Mouse (Mus musculus) embryonic fibroblast, embryonic 13.5 days (primary cell): ENCODE results near the gene Sde2. TPM values are rescaled to one million over a fixed set of nuclear protein-coding genes. Genes with fewer than 3 reads are reported as not detected.
"Not testable (repeated sequence)": the region's sequence is repeated elsewhere in the genome, so short reads cannot be mapped to it uniquely, and the experiment has no call there.

Experiments
- H3K27ac ChIP-seq: 2 replicates; pipeline ENCODE4 v1.5.1; 2012; ENCODE audit warnings: low read length, control low read depth, inconsistent platforms; ENCODE audit not compliant: insufficient read depth
- H3K4me1 ChIP-seq: 2 replicates; pipeline ENCODE4 v1.6.1; 2011; ENCODE audit warnings: low read length; ENCODE audit not compliant: control insufficient read depth, insufficient read depth
- H3K4me3 ChIP-seq: 2 replicates; pipeline ENCODE4 v1.5.1; 2011; ENCODE audit warnings: mild to moderate bottlenecking, control low read depth, low read length; ENCODE audit not compliant: insufficient read depth
- CTCF ChIP-seq: IDR thresholded peaks from 2 replicates; pipeline ENCODE4 v1.5.1; 2011; ENCODE audit warnings: mild to moderate bottlenecking, control low read depth, low read length, moderate library complexity, borderline replicate concordance; ENCODE audit not compliant: insufficient read depth
- POLR2A ChIP-seq: IDR thresholded peaks from 2 replicates; pipeline ENCODE4 v1.6.1; 2011; ENCODE audit warnings: low read depth, mild to moderate bottlenecking, control low read depth, low read length, moderate library complexity
- polyA plus RNA-seq: library from polyadenylated mRNA; stranded (reverse); fragments of >200 nt; gene quantifications from 2 replicates; pipeline ENCODE4 v1.2.4, GENCODE M21; 2011; ENCODE audit warnings: low read depth; ENCODE audit not compliant: missing spikeins, insufficient read length

Gene Sde2
- polyA plus RNA-seq, 1 experiment: 28.0 TPM

DNA sequence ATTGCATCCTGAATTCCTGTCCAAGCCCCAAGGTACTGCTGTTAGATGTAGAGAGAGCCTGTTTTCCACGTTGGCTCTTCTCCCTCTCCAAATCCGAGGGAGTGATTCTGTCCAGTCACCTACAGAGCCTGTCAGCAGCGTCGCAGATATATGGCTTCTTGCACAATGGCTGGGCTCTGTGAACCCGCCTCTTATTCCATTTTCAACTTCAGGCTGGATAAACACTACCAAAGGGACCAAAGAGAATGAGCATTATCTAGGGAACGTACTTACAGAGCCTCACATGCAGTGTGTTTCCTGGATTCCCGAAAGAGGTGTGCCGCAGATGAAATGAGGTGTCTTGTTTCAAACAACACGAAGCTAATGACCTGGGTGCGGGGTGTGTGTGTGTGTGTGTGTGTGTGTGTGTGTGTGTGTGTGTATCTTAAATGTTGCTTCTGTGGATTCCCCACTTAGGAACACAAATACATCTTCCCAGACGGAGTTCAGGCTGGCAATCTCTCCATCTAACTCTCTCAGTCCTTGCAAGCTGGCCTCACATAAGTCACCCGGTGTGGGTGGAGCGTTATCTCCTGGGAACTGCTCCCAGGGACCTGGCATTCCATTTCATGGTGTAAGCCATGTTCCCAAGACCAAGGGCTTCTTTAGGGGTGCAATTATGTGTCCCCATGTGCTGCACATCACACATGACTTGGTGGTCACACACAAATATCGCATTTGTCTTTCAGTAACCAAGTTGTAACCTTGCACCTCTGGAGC is 20.2 kb upstream of the Sde2 start:
- Histone ChIP-seq H3K4me3 (no peak overlapping the region), H3K4me1 (no peaks in the 10 kb centered on the region), H3K27ac (no peak overlapping the region)
- TF ChIP-seq POLR2A: no peak
- no peak for TF ChIP-seq CTCF

GRCm38 (mm10) chr1:180835273-180836015 is 15.5 kb upstream of the Sde2 start:
- TF ChIP-seq CTCF: no peak
- no peak for TF ChIP-seq POLR2A
- Histone ChIP-seq H3K4me1 (peaks cover 2% of the 10 kb centered on the region; the same call in 1 of the 2 replicates), H3K4me3 (no peak overlapping the region)

DNA sequence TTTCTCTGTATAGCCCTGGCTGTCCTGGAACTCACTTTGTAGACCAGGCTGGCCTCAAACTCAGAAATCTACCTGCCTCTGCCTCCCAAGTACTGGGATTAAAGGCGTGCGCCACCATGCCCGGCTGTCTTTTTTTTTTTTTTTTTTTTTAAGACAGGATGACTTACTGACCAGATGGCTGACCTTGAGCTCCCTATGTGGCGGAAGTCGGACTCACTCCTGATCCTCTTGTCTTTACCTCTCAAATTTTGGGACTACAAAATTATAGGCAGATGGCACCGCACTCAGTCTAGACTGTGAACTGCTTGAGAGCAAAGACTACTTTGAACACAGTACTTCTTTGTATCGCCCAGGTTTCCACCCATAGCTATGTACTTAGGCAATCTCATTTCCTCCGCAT is 14.5 kb upstream of the Sde2 start:
- H3K4me1 ChIP-seq, H3K27ac ChIP-seq, H3K4me3 ChIP-seq: not testable (repeated sequence)

More at GRCm38 (mm10) chr1:180835273-180836015, 15.5 kb upstream of the Sde2 start:
- no peak overlapping the region for H3K27ac ChIP-seq

DNA sequence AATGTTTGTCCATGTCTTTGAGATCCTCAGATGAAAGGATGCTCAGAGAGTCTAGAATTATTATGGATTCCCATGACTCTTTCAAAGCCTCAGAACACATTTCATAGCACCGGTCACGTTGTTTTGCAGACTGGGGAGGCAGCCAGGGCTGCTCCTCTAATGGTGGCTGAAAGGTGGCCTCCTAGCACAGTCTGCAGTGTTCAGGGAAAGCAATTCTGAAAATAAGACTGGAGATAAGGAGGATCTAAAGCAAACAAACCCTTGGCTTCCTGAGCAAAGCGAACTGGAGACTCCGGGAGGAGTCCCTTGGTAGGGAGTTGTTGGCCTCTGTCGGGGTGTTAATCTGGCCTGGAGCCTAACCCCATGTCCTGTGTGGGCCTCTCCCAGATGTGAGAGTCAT is 13.7 kb upstream of the Sde2 start:
- H3K4me3 ChIP-seq: no peak overlapping the region
- peak overlapping the region; percentile 69; the same call in 1 of the 2 replicates for H3K27ac ChIP-seq
- peaks cover 2% of the 10 kb centered on the region; the same call in 1 of the 2 replicates for H3K4me1 ChIP-seq
- TF ChIP-seq CTCF: no peak
- no peak for TF ChIP-seq POLR2A

- H3K27ac ChIP-seq: peak overlapping the region; percentile 69
Observed at GRCm38 (mm10) chr1:180838014-180838413, 12.9 kb upstream of the Sde2 start.

DNA sequence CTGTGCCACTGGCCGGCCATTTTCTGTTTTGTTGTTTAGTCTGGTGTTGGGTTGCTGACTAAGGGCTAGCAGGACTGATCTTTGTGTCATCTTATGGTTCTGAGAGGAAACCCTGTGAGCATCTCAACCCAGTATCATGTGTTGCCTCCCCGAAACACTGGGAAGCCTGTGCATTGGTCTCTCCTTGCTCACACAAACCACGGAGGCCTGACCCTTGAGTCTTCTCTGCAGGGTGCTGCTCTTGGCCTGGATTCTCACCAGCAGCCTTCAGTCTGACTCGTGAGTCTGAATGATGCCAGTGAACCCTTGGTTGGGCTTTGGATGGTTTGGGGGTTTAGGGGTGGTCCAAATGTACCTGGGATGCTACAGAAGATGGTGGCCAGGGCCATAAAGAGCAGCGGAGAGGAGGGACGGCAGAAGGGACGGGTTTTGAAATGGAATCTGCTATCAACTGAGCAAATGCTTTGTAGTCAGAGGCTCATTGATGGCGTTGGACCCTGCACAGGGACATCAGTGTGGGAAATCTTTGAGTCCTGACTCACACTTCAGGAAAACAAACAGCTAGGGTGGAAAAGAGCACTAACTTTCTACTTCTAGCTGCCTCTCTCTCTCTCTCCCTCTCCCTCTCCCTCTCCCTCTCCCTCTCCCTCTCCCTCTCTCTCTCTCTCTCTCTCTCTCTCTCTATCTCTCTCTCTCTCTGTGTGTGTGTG is 11.6 kb upstream of the Sde2 start:
- Histone ChIP-seq H3K4me1 (peaks cover 2% of the 10 kb centered on the region; the same call in 1 of the 2 replicates), H3K4me3 (no peak overlapping the region), H3K27ac (peak overlapping the region; percentile 63)
- TF ChIP-seq POLR2A (no peak), CTCF (no peak)

More at GRCm38 (mm10) chr1:180838014-180838413, 12.9 kb upstream of the Sde2 start:
- Histone ChIP-seq H3K4me1 (peaks cover 2% of the 10 kb centered on the region; the same call in 1 of the 2 replicates), H3K4me3 (no peak overlapping the region)
- TF ChIP-seq POLR2A (peak; percentile 64), CTCF (no peak)

DNA sequence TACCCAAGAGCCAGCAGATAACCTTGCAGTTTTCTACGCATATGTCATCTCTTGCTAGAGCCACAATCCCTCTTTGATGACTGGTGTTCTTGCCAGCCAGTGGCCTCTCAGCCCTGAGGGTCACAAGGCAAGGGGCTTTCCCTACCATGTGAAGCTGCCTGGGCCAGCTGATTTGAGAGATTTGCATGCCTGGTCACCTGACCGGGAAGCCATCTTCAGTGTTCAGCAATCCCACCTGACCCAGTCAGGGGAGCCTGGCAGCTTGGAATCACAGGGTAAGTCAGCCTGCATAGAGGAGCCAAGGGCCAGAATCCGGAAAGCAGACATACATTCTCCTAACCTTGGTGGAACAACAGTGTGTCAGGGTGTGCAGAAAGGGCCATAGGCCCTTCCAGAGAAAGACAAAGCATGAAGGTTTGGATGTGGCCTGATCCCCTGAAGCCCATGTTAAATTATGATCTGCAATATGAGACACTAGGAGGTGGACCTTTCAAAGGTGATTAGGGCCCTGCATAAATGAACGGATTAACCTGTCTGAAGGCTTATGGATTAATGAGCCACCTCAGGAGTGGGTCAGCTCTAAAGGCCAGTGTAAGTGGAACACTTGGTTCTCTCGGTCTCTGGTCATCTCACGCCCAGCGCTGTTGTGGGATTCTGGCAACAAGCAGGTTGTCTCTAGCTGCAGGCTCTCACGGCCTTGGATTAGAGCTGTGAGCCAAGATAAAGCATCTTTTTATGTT is 9.2 kb upstream of the Sde2 start:
- TF ChIP-seq CTCF (no peak), POLR2A (no peak)

GRCm38 (mm10) chr1:180848114-180848510 is 2.8 kb upstream of the Sde2 start:
- H3K4me3 ChIP-seq: no peak overlapping the region; the same call in 1 of the 2 replicates

More for the DNA sequence above, 9.2 kb upstream of the Sde2 start:
- H3K4me3 ChIP-seq: no peak overlapping the region
- H3K4me1 ChIP-seq: peaks cover 2% of the 10 kb centered on the region; the same call in 1 of the 2 replicates
- H3K27ac ChIP-seq: no peak overlapping the region

More at GRCm38 (mm10) chr1:180848114-180848510, 2.8 kb upstream of the Sde2 start:
- Histone ChIP-seq H3K4me1 (peaks cover 12% of the 10 kb centered on the region), H3K27ac (peak overlapping the region; percentile 90)
- TF ChIP-seq POLR2A (peak; percentile 67), CTCF (no peak)
